Mouse (Mus musculus) layer of hippocampus, postnatal 25 days (tissue): ENCODE data around the gene OR5BS1P. TPM values are rescaled to one million over a fixed set of nuclear protein-coding genes. Genes with fewer than 3 reads are reported as not detected.
A peak's percentile ranks its signal among the peaks of the same experiment; 100 is the strongest.
"Not testable (repeated sequence)": the region's sequence is repeated elsewhere in the genome, so short reads cannot be mapped to it uniquely, and the experiment has no call there.

ENCODE experiments used
- DNase-seq, 2 experiments: peaks; one replicate each; pipeline ENCODE4 v3.0.0; 2022; ENCODE audit warnings: mixed read lengths in 2 of 2, low spot score in 1 of 2; ENCODE audit errors: extremely low spot score in 1 of 2
- total RNA-seq, 2 experiments: library from RNA; stranded (reverse); gene quantifications; 2 replicates each; pipeline ENCODE4 v1.2.3; 2021

The OR5BS1P gene
- not detected for total RNA-seq

GRCm38 (mm10) chr15:98469596-98469995 is at the start of gene OR5BS1P:
Gene OR5BS1P (plus strand): TSS chr15:98469896.
- DNase-seq, result no peak

DNA sequence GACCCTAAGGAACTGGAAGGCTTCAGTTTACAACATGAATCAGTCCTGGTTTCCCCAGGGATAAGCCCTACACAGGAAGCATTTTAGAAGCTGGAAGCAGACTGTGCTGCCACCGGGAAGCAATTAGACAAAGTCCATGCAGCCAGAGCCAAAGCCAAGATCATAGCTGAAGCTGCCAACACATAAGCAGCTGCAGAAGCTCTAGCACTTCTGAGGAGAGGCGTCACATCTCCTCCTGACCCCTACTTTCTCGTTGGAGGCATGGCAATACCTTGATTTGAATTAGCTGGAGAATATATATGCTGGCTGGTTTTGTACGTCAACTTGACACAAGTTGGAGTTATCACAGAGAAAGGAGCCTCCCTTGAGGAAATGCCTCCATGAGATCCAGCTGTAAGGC is 48.8 kb upstream of the OR5BS1P start:
- no peak for DNase-seq

DNA sequence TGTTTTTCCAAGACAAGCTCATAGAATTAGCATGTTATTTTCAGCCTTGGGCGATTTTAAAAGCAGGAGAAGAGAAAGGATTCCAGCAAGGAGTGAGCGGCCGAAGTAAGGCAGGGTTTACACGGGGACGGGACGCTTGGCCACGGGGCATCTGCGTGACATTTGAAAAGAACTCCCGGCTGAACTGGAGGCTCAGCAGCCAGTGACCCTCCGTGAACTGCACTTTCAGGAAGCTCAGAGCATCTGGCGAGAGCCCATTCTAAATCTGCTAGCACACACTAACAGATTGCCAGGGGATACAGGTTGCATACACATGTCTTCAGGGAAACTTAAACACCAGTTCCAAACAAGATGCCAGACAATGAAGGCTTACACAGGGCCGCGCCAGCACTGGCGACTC is 45.4 kb upstream of the OR5BS1P start:
- DNase-seq, result no peak

DNA sequence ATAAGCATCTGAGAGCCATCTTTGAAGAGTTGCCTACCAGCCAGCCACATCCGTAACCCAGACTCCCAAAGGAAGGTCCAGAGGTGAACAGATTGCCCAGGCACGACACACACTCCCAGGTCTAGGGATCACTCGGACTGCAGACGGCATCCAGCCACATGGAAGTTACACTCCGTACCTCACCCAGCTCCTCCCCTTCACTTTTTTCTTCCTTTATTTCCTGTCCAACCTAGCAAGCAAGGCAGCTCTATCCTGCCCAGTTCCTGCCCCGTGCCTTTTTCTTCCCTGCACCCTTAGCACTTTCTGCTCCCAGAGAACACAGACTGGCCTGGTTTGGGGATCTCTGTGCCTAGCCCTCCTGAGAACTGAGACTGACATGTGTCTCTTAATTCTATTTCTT is 44.9 kb upstream of the OR5BS1P start:
- DNase-seq, result no peak

GRCm38 (mm10) chr15:98425188-98425587 is 44.5 kb upstream of the OR5BS1P start:
- DNase-seq, result no peak

DNA sequence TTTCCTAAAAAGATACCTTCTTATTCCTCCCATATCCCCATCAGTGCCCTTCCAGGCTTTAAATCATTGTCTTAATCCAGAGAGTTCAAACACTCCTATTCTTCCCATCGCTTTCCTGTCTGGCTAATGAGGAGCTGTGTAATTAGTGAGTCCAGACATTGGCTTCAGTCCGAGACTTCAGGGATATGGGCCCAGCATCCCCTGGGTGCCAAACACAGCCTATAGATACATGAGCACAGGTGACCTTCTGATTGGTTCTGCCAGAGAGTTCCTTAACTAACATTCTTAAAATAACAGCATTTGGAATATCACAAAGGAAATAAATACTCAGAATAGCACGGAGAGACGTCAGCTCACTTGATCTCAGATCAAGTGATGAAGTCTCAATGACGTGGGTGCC is 38.8 kb upstream of the OR5BS1P start, which contains the start of gene Olfr282:
Olfr282 (plus strand) TSS at position 301 of the 400 bp plus-strand sequence.
- DNase-seq, result not testable (repeated sequence)

GRCm38 (mm10) chr15:98444561-98444960 is 25.1 kb upstream of the OR5BS1P start:
- DNase-seq, result no peak

DNA sequence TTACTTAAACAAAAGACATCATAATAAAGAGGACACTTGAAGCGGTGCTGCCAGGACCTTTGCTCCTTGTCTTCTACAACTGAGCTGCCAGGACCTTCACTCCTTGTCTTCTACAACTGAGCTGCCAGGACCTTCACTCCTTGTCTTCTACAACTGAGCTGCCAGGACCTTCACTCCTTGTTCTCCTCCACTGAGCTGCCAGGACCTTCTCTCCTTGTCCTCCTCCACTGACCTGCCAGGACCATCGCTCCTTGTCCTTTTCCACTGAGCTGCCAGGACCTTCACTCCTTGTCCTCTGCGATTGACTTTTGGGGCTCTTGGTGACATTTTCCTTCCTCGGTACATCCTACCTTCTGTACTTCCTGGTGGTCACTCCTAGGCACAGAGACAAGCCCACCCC is 21.2 kb upstream of the OR5BS1P start:
- no peak for DNase-seq

GRCm38 (mm10) chr15:98452288-98452687 is 17.4 kb upstream of the OR5BS1P start, which contains the start of gene Olfr281:
Gene Olfr281 (plus strand): TSS chr15:98452588.
- no peak for DNase-seq

GRCm38 (mm10) chr15:98471539-98471938 is 1.8 kb downstream of the OR5BS1P start:
- no peak for DNase-seq

GRCm38 (mm10) chr15:98474958-98475357 is 5.3 kb downstream of the OR5BS1P start:
- no peak for DNase-seq

- peak in 1 of 2 experiments; percentile 55 for DNase-seq
These were observed 5.7 kb downstream of the OR5BS1P start for GRCm38 (mm10) chr15:98475382-98475781.

DNA sequence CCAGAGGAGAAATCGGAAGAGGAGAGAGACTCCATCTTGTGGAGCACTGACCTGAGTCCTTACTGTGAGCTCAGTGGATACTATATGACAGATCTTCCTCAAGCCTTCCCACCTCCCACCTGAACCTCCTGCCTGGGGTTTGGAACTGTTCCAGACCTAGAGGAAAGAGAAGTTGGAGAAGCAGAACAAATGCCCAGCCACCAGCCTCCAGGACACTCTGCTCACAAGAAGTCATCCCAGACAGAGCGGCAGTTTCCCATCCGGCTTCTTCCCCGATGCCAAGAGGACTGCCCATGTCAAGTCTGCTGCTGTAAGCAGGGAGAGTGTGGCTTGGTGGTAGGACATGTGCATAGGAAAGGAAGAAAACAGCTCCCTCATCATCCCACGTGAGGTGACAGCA is 6.6 kb downstream of the OR5BS1P start:
- no peak for DNase-seq

GRCm38 (mm10) chr15:98479568-98480102 is 9.9 kb downstream of the OR5BS1P start:
- no peak for DNase-seq

DNA sequence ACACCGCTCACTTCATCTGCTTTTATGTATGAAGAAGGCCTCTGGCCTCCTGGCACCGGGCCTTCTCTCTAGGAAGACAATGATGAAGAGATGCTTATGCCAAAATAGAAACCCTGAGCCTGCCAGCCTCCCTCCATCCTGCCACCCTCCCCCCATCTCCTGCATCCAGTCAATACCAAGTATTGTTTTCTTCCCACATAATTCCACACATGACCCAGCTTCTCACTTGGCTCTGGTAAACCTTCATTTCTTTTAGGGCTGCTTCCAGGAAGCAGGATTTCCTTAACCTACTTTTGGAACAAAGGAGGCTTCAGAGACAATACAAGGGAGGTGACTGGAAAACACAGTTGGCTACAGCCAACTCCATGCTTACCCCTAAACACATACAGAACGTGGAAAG is 13.0 kb downstream of the OR5BS1P start, which contains the start of gene Lalba:
Lalba (minus strand) TSS at position 21 of the 400 bp plus-strand sequence.
- DNase-seq, result no peak

GRCm38 (mm10) chr15:98483907-98484886 is 14.5 kb downstream of the OR5BS1P start:
- DNase-seq, result no peak

DNA sequence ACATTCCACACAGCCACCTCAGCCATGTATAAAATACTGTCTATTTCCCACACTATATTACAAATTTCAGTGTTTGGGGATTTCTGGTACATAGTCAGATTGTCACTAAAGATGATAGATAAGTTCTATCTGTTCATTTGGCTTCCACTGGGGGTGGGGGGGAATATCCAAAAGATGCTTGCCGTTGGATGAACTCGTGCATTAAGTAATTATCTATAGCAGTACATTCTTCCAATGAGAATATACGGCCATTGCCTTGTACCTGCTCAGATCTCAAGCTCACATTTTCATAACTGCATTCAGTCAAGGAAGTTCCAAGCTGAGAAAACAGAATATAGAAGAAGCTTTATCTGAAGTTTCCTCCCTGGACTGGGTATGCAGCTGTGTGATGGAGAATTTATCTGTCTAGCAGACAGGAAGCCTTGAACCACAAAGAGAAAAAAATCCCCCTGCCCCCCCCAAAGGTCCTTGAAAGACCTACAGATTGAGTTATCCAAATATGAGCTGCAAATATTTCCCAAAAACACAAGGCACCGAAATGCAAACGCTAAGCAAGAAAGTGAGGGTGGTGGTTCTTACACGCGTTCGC is 16.8 kb downstream of the OR5BS1P start:
- no peak for DNase-seq

DNA sequence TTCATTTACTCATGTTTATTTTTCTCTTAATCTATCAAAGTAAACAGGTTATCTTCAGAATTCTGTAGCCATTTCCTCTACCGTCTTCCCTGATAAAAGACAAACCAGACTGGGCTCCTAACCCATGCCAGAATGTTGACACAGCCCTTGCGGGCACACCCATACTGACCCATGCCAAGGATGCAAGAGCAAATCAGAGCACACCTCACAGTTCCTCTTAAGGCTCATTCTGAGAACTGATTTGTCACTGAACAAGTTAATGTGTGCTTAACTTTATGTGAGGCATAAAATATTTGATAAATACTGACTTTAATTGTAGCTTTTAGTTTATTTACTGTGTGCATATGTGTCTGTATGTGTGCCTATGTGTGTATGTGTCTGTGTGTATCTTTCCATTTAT is 21.6 kb downstream of the OR5BS1P start:
- DNase-seq, result no peak

- no peak for DNase-seq
These were observed 22.4 kb downstream of the OR5BS1P start, which contains the start of gene Olfr279 for GRCm38 (mm10) chr15:98492102-98492501. Gene Olfr279 (plus strand): TSS chr15:98492402.

DNA sequence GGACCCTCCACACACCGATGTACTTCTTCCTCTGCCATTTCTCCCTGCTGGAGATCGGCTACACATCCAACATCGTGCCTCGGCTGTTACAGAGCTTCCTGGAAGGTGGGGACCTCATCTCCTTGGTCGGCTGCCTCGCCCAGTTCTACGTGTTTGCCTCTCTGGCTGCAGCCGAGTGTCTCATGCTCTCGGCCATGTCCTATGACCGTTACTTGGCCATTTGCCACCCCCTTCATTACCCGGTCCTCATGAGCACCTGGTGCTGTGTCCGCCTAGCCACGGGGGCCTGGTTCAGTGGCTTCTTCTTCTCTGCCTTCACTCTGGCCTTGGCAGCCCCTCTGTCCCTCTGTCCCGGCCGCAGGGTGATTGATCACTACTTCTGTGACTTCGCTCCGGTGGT is 27.9 kb downstream of the OR5BS1P start:
- DNase-seq, result no peak

DNA sequence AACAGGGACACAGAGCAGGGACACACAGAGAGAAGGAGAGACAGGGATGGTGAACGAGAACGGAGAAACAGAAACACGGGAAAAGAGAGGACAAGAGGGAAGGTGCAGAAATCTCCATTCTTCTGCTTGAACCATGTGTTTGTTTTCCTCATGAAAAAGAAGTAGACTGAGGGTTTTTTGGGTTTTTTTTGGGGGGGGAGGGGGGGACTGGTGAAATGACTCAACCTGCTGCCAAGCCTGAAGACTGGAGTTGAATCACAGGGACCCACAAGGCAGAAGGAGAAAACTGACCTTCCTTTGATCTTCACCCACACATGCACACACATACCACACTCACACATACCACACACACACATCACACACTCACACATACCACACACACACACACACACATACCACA is 33.6 kb downstream of the OR5BS1P start:
- no peak for DNase-seq
